Mouse (Mus musculus) midbrain, embryonic 13.5 days (tissue): Measurements from ENCODE around the gene Vamp2. TPM values are rescaled to one million over a fixed set of nuclear protein-coding genes. Genes with fewer than 3 reads are reported as not detected.

Experiments
- ATAC-seq: fragments of 200-750 bp; cut with Nextera tagmentation; 2 replicates; pipeline ENCODE4 v1.8.0; 2017; ENCODE audit warnings: mild to moderate bottlenecking, moderate TSS enrichment, moderate library complexity
- H3K27ac ChIP-seq: fragments of 300-500 bp; sonication (generic); 2 replicates; pipeline ENCODE4 v1.5.1; 2015; ENCODE audit warnings: inconsistent platforms, mild to moderate bottlenecking, moderate library complexity
- H3K27me3 ChIP-seq: fragments of 300-500 bp; sonication (generic); 2 replicates; pipeline ENCODE4 v1.6.1; 2015; ENCODE audit warnings: mild to moderate bottlenecking, inconsistent platforms
- H3K36me3 ChIP-seq: fragments of 300-500 bp; sonication (generic); 2 replicates; pipeline ENCODE4 v1.6.1; 2015; ENCODE audit warnings: mild to moderate bottlenecking, inconsistent platforms
- H3K4me1 ChIP-seq: fragments of 300-500 bp; sonication (generic); replicated peaks from 2 replicates; pipeline ENCODE4 v1.6.1; 2015; ENCODE audit warnings: inconsistent platforms
- H3K4me2 ChIP-seq: fragments of 300-500 bp; sonication (generic); replicated peaks from 2 replicates; pipeline ENCODE4 v1.6.1; 2015; ENCODE audit warnings: moderate library complexity, mild to moderate bottlenecking, inconsistent platforms
- H3K4me3 ChIP-seq: fragments of 300-500 bp; sonication (generic); replicated peaks from 2 replicates; pipeline ENCODE4 v1.5.1; 2015; ENCODE audit warnings: mild to moderate bottlenecking, inconsistent platforms
- H3K9ac ChIP-seq: fragments of 300-500 bp; sonication (generic); replicated peaks from 2 replicates; pipeline ENCODE4 v1.6.1; 2015; ENCODE audit warnings: mild to moderate bottlenecking, inconsistent platforms
- H3K9me3 ChIP-seq: fragments of 300-500 bp; sonication (generic); 2 replicates; pipeline ENCODE4 v1.6.1; 2016; ENCODE audit warnings: mild to moderate bottlenecking, inconsistent platforms
- WGBS: fragments of 180-500 bp; shearing (Covaris S2); methylation state at CpG from one replicate; pipeline ENCODE4 v1.1.7; 2015; 5-methylcytosine and 5-hydroxymethylcytosine counted together
- polyA plus RNA-seq: library from polyadenylated mRNA; unstranded; fragments of >200 nt; fragmentation: Nextera tagmentation; extraction: Ambion mirVana; gene quantifications from 2 replicates; pipeline ENCODE4 v1.2.1, GENCODE M21; 2015

Vamp2 gene
- polyA plus RNA-seq, 1 experiment from 2014 or later, result 188 TPM

- Histone ChIP-seq H3K4me3 (peak overlapping the region; percentile 43), H3K9me3 (no peaks in the 10 kb centered on the region), H3K9ac (no peak overlapping the region; the same call in 1 of the 2 replicates), H3K36me3 (no peaks in the 10 kb centered on the region), H3K27ac (no peak overlapping the region), H3K27me3 (no peaks in the 10 kb centered on the region), H3K4me2 (peak overlapping the region; percentile 78), H3K4me1 (peaks cover 37% of the 10 kb centered on the region)
- WGBS, result 10% methylated on average over 8 of the region's 8 CpGs
- ATAC-seq, result no peak
Measured at GRCm38 (mm10) chr11:69066956-69067355, 21.3 kb upstream of the Vamp2 start.

GRCm38 (mm10) chr11:69067601-69068000, 20.7 kb upstream of the Vamp2 start:
- Histone ChIP-seq H3K27me3 (no peaks in the 10 kb centered on the region), H3K36me3 (no peaks in the 10 kb centered on the region), H3K4me3 (no peak overlapping the region; the same call in 1 of the 2 replicates), H3K4me1 (peaks cover 42% of the 10 kb centered on the region), H3K9ac (no peak overlapping the region), H3K27ac (no peak overlapping the region), H3K4me2 (no peak overlapping the region), H3K9me3 (no peaks in the 10 kb centered on the region)
- WGBS, result 63% methylated on average over 6 of the region's 6 CpGs
- no peak for ATAC-seq

- no peaks in the 10 kb centered on the region for H3K9me3 ChIP-seq
- no peaks in the 10 kb centered on the region for H3K27me3 ChIP-seq
- H3K27ac ChIP-seq, result peak overlapping the region; percentile 90
- under 1% methylated on average over 13 of the region's 13 CpGs for WGBS
- peak; percentile 25 for ATAC-seq
- no peaks in the 10 kb centered on the region for H3K36me3 ChIP-seq
- H3K9ac ChIP-seq, result peak overlapping the region; percentile 85
- peak overlapping the region; percentile 90 for H3K4me2 ChIP-seq
- H3K4me1 ChIP-seq, result peaks cover 41% of the 10 kb centered on the region
- peak overlapping the region; percentile 57 for H3K4me3 ChIP-seq
Measured at GRCm38 (mm10) chr11:69070093-69070492, 18.2 kb upstream of the Vamp2 start.

- under 1% methylated on average over 47 of the region's 47 CpGs for WGBS
- Histone ChIP-seq H3K4me3 (peak within 1 kb of the TSS; percentile 57), H3K36me3 (no peaks in the 10 kb centered on the region), H3K9me3 (no peaks in the 10 kb centered on the region), H3K9ac (peak within 1 kb of the TSS; percentile 85), H3K4me2 (peak within 1 kb of the TSS; percentile 90), H3K4me1 (peaks cover 41% of the 10 kb centered on the region), H3K27me3 (no peaks in the 10 kb centered on the region), H3K27ac (peak within 1 kb of the TSS; percentile 90)
- peak; percentile 91 for ATAC-seq
Measured at GRCm38 (mm10) chr11:69070590-69071222, 17.6 kb upstream of the Vamp2 start, which contains the start of gene Tmem107. Gene Tmem107, plus strand, starts transcription at chr11:69070806.

- Histone ChIP-seq H3K36me3 (no peaks in the 10 kb centered on the region), H3K4me1 (peaks cover 36% of the 10 kb centered on the region), H3K4me2 (peak overlapping the region; percentile 90), H3K27ac (peak overlapping the region; percentile 90), H3K9ac (peak overlapping the region; percentile 85), H3K4me3 (peak overlapping the region; percentile 57), H3K9me3 (no peaks in the 10 kb centered on the region), H3K27me3 (no peaks in the 10 kb centered on the region)
- ATAC-seq, result no peak
- 25% methylated on average over 9 of the region's 9 CpGs for WGBS
Measured at GRCm38 (mm10) chr11:69071262-69071661, 17.0 kb upstream of the Vamp2 start.

DNA sequence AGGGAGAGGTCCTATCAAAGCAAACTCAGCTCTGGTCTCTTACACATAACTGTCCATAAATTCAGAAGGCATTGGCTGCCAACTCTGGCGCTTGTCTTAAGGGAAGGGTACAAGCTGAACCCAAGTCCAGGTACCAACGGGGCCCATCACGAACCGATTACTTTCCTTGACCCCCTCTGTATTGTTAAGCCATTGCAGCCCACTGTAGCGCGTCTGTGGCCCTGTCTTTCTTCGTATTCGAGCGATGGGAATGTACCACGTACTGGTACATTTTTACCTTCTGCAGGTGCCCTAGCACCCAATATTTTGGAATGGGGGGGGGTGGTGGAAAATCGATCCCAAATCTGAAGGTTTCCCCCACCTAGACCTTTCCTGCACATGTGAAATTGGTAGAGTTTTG, 16.1 kb upstream of the Vamp2 start:
- ATAC-seq, result no peak
- Histone ChIP-seq H3K4me2 (peak overlapping the region; percentile 90), H3K27ac (peak overlapping the region; percentile 94), H3K9me3 (no peaks in the 10 kb centered on the region), H3K36me3 (no peaks in the 10 kb centered on the region), H3K9ac (peak overlapping the region; percentile 73), H3K27me3 (no peaks in the 10 kb centered on the region), H3K4me1 (peaks cover 30% of the 10 kb centered on the region), H3K4me3 (peak overlapping the region; percentile 38)
- WGBS, result 82% methylated on average over 11 of the region's 11 CpGs

DNA sequence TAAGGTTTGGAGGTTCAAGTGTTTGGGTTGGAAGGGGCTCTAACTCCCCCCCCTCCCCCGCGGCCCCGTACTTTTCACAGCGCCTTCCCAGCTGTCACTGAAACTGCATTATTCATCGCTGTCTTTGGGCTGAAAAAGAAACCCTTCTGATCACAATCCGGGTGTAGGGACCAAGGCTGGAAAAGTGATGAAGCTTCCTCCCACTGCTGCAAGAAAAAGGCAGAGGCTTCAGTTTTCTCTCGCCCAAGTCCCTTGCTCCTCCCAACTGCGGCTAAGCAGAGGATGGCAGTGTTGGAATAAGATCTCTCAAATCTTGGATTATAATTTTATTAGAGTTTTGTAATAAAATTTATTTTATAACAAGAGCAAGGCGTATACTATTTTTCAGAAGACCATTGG, 15.6 kb upstream of the Vamp2 start:
- no peak for ATAC-seq
- peaks cover 30% of the 10 kb centered on the region for H3K4me1 ChIP-seq

DNA sequence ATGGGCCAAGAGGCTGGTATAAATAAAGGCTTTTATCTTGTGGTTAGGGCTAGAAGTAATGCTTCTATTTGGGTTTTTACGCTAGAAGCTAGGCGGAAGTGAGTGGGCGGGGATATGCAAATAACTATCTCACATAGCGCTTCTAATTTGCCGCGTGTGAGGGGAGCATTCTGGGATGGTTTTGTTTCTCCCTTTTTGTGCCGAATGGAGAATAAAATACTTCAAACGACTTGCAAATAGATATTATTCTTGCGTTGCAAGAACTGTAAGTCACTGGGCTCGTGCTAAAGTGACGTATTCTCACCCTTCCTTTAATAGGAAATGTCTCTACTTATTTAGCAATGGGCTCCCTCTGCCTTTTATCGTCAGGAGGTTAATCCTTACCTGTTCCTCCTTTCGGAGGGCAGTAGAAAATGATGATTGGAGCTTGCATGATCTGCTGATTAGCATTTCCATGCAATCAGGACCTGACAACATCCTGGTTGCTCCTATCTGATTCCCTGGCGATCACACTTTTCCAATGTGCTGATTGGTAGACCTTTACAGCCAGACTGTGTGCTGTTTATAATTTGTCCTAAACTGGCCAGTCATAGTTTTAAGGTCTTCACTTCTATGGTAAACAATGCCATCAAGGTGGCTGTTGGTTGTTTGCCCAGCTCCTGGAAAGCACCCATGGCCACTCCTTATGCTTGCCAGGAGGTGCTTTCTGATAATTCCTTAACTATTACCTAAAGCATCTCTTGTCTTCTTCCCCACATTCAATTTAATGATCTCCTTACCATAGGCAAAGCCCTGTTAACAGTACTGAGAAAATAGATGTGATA, 15.0 kb upstream of the Vamp2 start:
- Histone ChIP-seq H3K27me3 (no peaks in the 10 kb centered on the region), H3K9ac (peak overlapping the region; percentile 73), H3K4me1 (peaks cover 30% of the 10 kb centered on the region), H3K9me3 (no peaks in the 10 kb centered on the region), H3K4me3 (peak overlapping the region; percentile 38), H3K27ac (peak overlapping the region; percentile 94), H3K4me2 (peak overlapping the region; percentile 90), H3K36me3 (no peaks in the 10 kb centered on the region)
- under 1% methylated on average over 14 of the region's 14 CpGs for WGBS
- peak; percentile 77 for ATAC-seq

More for the DNA sequence above, 15.6 kb upstream of the Vamp2 start:
- H3K27ac ChIP-seq, result peak overlapping the region; percentile 94
- H3K4me3 ChIP-seq, result peak overlapping the region; percentile 38
- H3K36me3 ChIP-seq, result no peaks in the 10 kb centered on the region
- H3K27me3 ChIP-seq, result no peaks in the 10 kb centered on the region
- WGBS, result 6% methylated on average over 9 of the region's 9 CpGs
- no peaks in the 10 kb centered on the region for H3K9me3 ChIP-seq
- H3K9ac ChIP-seq, result peak overlapping the region; percentile 73
- H3K4me2 ChIP-seq, result peak overlapping the region; percentile 90

- H3K36me3 ChIP-seq, result no peaks in the 10 kb centered on the region
- ATAC-seq, result no peak
- no peak overlapping the region for H3K4me2 ChIP-seq
- no peaks in the 10 kb centered on the region for H3K9me3 ChIP-seq
- H3K27me3 ChIP-seq, result no peaks in the 10 kb centered on the region
- H3K9ac ChIP-seq, result 0 out of 2 replicates have a peak overlapping the region, but pooled peaks have one; percentile 2
- peak overlapping the region; percentile 94 for H3K27ac ChIP-seq
- WGBS, result 45% methylated on average over 6 of the region's 6 CpGs
- H3K4me3 ChIP-seq, result no peak overlapping the region
- H3K4me1 ChIP-seq, result peaks cover 30% of the 10 kb centered on the region
Measured at GRCm38 (mm10) chr11:69073951-69074775, 14.1 kb upstream of the Vamp2 start.

GRCm38 (mm10) chr11:69074776-69075069, 13.6 kb upstream of the Vamp2 start:
- Histone ChIP-seq H3K9ac (no peak overlapping the region), H3K4me1 (peaks cover 30% of the 10 kb centered on the region), H3K27me3 (no peaks in the 10 kb centered on the region), H3K36me3 (no peaks in the 10 kb centered on the region), H3K27ac (no peak overlapping the region), H3K9me3 (no peaks in the 10 kb centered on the region), H3K4me2 (no peak overlapping the region), H3K4me3 (no peak overlapping the region)
- 46% methylated on average over 2 of the region's 2 CpGs for WGBS
- no peak for ATAC-seq

DNA sequence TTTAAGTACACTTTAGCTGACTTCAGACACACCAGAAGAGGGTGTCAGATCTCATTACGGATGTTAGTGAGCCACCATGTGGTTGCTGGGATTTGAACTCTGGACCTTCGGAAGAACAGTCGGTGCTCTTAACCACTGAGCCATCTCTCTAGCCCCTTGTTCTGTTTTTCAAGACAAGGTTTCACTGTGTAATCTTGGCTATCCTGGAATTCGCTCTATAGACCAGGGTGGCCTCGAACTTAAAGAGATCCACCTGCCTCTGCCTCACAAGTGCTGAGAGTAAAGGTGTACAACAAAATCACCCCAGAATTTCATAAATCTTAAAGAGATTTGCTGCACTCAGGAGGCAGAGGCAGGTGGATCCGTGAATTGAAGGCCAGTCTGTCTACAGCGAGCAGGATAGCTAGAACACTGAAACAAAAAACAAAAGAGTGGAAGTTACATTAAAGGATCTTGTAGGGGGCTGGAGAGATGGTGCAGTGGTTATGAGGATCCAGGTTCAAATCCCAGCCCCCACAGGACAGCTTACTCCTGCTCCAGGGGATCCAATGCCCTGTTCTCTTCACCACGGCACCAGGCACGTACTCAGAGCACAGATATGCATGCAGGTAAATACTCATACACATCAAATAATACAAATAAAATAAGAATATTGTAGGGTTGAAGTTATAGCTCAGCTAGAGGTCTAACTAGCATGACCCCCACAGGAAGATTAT, 12.4 kb upstream of the Vamp2 start:
- Histone ChIP-seq H3K9me3 (no peaks in the 10 kb centered on the region), H3K9ac (no peak overlapping the region), H3K4me3 (no peak overlapping the region), H3K27ac (no peak overlapping the region), H3K4me2 (no peak overlapping the region), H3K36me3 (no peaks in the 10 kb centered on the region), H3K27me3 (no peaks in the 10 kb centered on the region), H3K4me1 (peaks cover 25% of the 10 kb centered on the region)
- no peak for ATAC-seq
- WGBS, result 45% methylated on average over 9 of the region's 9 CpGs
